Mouse (Mus musculus) liver, adult (tissue): ENCODE data around the gene Lyg2.

ENCODE experiments used
- GATA4 ChIP-seq: IDR thresholded peaks from 2 replicates; pipeline ENCODE4 v1.6.1; 2014; ENCODE audit warnings: mild to moderate bottlenecking, low read length; ENCODE audit not compliant: insufficient replicate concordance

The Lyg2 gene

DNA sequence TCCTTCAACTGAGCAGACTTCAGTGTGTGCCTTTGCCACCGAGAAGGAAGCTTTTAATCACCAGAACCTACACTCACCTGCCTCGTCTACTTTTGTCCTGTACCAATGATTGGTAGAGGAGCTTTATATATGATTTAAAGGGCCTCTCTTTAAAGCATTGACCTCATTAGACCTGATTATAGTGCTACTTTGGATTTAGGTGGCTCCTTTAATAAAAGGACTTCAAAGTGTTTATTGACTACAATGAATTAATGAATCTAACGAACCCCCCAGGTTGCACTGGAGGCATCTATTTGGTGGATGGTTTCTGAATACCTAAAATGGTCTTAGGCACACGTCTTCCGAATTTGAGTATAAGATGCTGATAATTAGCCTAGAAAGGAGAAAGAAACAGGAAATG lies at the start of gene Lyg2:
TSS of gene Lyg2 (minus strand) at position 101 of the 400 bp plus-strand sequence.
- no peak for TF ChIP-seq GATA4

DNA sequence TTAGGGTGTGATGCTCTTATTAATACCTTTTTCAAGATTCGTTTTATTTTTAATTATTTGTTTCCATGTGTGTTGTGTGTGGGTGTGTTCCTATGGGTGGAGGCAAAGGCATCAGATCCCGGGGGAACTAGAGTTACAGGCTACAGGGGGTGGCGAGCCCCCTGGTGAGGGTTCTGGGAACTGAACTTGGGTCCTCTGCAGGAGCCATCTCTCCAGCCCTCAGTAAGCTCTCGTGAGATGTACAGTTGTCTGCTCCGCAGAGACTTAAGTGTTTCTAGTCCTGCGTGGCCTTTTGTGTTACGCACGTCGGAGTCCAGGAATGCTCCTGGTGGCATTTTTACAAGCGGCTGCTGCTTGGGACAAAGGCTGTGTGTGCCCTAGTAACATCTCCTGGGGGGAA lies 49.3 kb upstream of the Lyg2 start:
- no peak for TF ChIP-seq GATA4

DNA sequence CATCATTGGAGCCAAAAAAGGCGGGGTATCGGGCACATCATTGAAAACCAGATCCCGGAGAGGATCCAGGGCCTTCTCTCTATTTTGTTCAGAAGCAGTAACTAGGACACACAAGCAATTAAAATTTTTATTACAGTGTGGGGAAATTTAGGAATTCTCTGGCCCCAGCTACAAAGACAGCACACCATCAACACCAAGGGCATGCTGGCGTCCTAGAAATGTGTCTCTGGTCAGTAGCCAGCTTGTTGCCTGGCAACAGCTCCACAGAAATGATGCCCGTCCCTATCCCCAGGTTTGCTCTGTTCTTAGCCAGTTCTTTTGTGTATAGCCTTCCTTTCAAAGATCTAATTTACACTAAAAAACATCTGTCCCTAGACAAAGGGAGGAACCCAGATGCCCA lies 43.2 kb upstream of the Lyg2 start:
- TF ChIP-seq GATA4 = no peak

DNA sequence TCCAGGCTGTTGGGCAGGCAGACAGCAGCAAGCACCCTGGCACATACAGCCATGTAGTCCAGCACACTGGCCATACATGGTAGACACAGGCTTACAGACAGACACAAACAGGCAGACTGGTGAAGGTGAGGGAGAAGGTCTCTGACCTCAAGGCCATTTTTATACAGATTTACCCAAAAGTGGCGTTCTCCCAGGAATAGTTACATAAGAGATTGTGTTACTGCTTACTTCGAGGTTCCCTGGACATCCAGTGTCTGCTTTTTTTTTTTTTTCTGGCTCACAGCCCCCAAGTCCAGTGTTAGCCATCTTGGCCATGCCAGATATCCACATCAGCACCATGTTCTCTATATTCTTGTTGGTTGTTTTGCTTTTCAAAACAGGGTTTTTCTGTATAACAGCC lies 42.2 kb upstream of the Lyg2 start:
- no peak for TF ChIP-seq GATA4

DNA sequence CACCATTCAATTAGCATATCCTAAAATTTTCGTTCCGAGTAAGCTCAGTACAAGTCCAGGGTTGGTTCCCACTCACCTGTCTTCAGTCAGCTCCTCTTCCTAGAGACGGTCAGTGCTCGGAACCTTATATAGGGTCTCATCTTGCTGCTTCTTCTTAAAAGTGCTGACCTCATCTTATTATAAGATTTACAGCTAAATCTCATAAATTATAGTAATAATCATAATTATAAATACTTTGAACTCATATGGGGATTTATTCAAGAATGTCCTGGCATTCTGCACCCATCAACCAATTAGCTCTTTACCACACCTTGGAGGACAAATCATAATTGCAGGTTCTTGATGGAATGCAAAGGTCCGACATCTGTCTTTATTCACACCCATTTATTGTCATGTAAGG lies 41.4 kb upstream of the Lyg2 start, which contains the start of gene Lyg1:
TSS of gene Lyg1 (minus strand) at position 101 of the 400 bp plus-strand sequence.
- TF ChIP-seq GATA4 = no peak

DNA sequence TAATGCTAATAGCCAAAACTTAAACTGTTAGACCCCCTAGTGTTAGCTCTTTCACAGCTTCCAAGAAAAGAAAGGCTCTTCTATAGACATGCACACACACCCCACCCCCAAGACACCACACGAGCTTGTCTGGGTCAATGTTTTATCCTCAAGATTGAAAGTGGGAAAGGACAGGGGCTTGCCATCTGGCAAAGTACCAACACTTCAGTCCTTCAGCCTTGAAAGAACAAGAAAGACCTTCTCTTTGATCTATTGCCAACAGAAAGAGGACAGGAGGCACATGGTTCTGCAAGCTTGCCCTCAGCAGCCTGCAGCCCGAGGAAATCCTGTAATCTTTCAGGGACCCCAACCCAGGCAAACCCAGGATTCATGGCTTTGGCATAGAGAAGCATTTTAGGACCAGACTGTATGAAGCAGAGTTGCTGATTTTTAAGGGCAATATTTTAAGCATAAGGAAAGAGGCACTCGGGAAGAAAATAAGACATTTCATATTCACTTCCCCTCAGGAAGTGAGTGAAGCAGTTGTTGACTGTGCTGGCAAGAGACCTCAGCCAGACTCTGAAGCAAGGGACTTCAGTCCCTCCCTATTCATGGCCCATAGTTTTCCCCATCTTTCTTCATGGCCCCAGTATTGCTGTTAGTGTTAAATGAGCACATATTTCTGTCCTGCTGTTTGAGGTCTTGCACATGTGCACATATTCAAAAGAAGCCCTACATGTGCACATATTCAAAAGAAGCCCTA lies 40.6 kb upstream of the Lyg2 start:
- no peak for TF ChIP-seq GATA4

DNA sequence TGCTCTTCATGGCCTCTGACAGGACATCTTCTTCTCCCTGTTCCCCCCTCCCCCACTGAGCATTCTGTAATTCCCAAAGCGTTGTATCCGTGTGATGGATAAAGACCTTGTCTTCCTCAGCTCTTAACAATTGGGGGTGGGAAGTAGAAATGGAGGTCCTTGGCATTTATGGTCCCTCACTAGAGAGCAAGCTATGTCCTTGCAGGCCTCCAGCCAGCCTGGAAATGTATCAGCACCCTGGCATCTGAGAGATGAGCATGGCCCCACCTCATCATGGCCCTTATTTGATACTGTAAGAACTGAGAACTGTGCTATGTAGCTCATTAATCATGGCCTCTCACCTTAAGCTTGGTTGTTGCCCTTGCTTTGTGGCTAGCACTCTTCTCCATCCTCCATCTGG lies 39.0 kb upstream of the Lyg2 start:
- no peak for TF ChIP-seq GATA4

GRCm38 (mm10) chr1:37954786-37955185 lies 38.5 kb upstream of the Lyg2 start:
- no peak for TF ChIP-seq GATA4

DNA sequence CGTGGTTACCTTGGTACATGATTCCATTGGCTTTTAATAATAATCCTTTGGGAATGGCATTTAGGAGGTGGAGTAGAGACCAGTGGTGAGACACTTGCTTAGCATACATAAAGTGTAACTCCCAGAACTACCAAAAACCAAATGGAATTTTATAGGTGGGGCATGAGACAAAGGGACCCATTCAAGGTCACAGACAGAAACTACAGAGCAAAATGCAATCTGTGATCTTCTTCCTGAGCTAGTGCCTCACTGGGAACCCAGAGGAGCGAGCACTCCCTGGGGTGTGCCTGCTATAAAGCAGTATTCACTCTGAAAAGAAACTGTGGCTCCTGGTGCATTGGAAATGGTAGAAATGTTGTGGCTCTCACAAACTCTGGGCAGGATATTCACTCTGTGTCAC lies 32.6 kb upstream of the Lyg2 start:
- TF ChIP-seq GATA4 = no peak

DNA sequence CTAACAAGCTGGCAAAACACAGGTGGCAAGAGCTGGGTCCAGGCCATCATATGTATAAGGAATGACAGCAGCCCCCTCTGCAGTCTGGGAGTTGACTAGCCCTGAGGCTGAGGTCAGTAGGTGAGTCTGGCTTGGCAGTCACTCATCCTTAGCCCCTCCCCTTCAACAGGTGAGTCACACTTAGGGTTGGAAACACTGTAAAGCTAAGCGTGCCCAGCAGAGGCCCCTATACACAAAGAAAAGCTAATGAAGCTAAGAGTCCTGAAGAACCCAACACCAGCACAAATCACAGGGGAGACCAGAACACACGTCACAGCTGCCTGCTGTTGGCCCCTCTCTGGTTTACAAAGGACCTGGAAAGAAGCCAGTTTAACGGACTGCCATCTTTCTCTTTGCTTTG lies 15.5 kb upstream of the Lyg2 start:
- TF ChIP-seq GATA4 = no peak

- no peak for TF ChIP-seq GATA4
These were observed 9.7 kb upstream of the Lyg2 start for GRCm38 (mm10) chr1:37925971-37926370.

GRCm38 (mm10) chr1:37922536-37922935 lies 6.2 kb upstream of the Lyg2 start:
- TF ChIP-seq GATA4 = no peak

GRCm38 (mm10) chr1:37918096-37918495 lies 1.8 kb upstream of the Lyg2 start:
- no peak for TF ChIP-seq GATA4

GRCm38 (mm10) chr1:37917666-37918065 lies 1.4 kb upstream of the Lyg2 start:
- TF ChIP-seq GATA4 = no peak

GRCm38 (mm10) chr1:37912751-37913150 lies 3.5 kb downstream of the Lyg2 start:
- no peak for TF ChIP-seq GATA4

GRCm38 (mm10) chr1:37903178-37903577 lies 13.1 kb downstream of the Lyg2 start:
- TF ChIP-seq GATA4 = no peak

DNA sequence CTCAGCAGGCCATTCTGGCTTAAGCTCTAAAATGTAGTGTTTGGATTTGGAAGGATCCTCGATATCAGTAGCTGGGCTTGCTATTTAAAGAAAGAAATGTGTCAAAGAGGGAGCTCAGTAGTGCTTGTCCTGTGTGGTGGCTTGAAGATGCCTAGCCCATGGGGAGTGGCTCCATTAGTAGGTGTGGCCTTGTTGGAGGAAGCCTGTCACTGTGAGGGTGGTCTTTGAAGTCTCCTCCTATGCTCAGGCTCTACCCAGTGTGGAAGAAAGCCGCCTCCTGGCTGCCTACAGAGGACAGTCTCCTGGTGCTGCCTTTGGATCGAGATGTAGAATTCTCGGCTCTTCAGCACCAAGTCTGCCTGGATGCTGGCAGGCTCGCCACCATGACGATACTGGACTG lies 16.0 kb downstream of the Lyg2 start:
- no peak for TF ChIP-seq GATA4
